Mouse (Mus musculus) liver, embryonic 14.5 days (tissue): ENCODE results near the gene Trak2.

Source experiments
- CTCF ChIP-seq: IDR thresholded peaks from 2 replicates; pipeline ENCODE4 v1.5.1; 2016; ENCODE audit warnings: antibody characterized with exemption, low read depth, control low read depth
- EP300 ChIP-seq: IDR thresholded peaks from 2 replicates; pipeline ENCODE4 v1.6.1; 2016; ENCODE audit warnings: antibody characterized with exemption, low read depth

DNA sequence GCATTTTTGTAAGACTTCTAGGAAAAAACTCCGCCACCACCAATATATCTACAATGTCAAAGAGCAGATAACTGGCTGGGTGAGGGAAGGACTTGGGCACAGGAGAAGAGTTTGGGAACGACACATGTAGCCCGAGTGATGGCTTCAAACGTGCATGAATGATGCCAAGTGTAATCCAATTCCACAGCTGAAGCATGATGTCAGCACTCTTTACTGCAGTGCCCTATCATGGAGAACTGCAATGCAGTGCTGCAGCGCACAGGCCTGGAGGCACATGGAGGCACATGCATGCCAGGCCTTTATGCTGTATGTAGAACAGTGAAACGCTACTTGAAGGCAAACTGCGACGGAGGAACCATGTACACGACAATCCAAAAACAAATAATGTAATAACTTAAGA is 26.5 kb downstream of the Trak2 start:
- TF ChIP-seq CTCF (no peak), EP300 (no peak)
